Mouse (Mus musculus) Patski (cell line): ENCODE measurements around the gene 1700056E22Rik. TPM values are rescaled to one million over a fixed set of nuclear protein-coding genes. Genes with fewer than 3 reads are reported as not detected.

Source experiments
- ATAC-seq: fragments of 100-300 bp; one replicate; pipeline ENCODE4 v1.8.0; 2021
- CTCF ChIA-PET: fragments of 350-600 bp; sonication (Branson Sonifier 250); formaldehyde crosslinking; loops from one replicate; lab custom pipeline; 2022; ENCODE audit warnings: inconsistent platforms; lab: Charles Lee
- POLR2A ChIA-PET: fragments of 350-600 bp; sonication (Branson Sonifier 250); formaldehyde crosslinking; loops from one replicate; lab custom pipeline; 2022; ENCODE audit warnings: antibody characterized with exemption, inconsistent platforms; lab: Charles Lee
- DNase-seq: peaks from one replicate; pipeline ENCODE4 v3.0.0-alpha.2; 2011; ENCODE audit warnings: low read depth, low spot score
- H3K27me3 ChIP-seq: fragments of 371-371 bp; one replicate; pipeline ENCODE4 v1.5.1; 2021
- CTCF ChIP-seq: fragments of 100-300 bp; IDR thresholded peaks from one replicate; pipeline ENCODE4 v1.5.1; 2021
- in situ Hi-C: fragments of 300-500 bp; cut with MboI; formaldehyde crosslinking; loops from 3 replicates; pipeline ENCODE4 v1.11.1; 2018; ENCODE audit warnings: low pct_unique_long_range_greater_than_20kb, mixed read lengths
- polyA plus RNA-seq: library from polyadenylated mRNA; unstranded; gene quantifications from one replicate; pipeline ENCODE4 v1.2.3, GENCODE M21; 2021

Gene 1700056E22Rik
- polyA plus RNA-seq, 1 experiment from 2014 or later: 3.4 TPM

- no peak for DNase-seq
- in situ Hi-C loops: no loop called here
- no peak for TF ChIP-seq CTCF
- H3K27me3 ChIP-seq: no peaks in the 10 kb centered on the region
- ChIA-PET POLR2A (interaction anchor here (0.9 kb wide), 1 partner anchor 32 kb away, joined by 3 read pairs; the partner anchor contains the start of gene 1700056E22Rik), CTCF (no interaction called here)
- no peak for ATAC-seq
Measured at GRCm38 (mm10) chr1:184065589-184066361, 31.7 kb upstream of the 1700056E22Rik start.

GRCm38 (mm10) chr1:184064306-184064705 lies 30.2 kb upstream of the 1700056E22Rik start:
- DNase-seq (no peak), ATAC-seq (no peak)
- in situ Hi-C loops: no loop called here
- H3K27me3 ChIP-seq: no peaks in the 10 kb centered on the region
- ChIA-PET CTCF (no interaction called here), POLR2A (no interaction called here)
- TF ChIP-seq CTCF: no peak

- DNase-seq (no peak), ATAC-seq (no peak)
- POLR2A ChIA-PET: interaction anchor here (0.9 to 1.0 kb wide), 2 partner anchors 25 to 79 kb away, joined by 3 to 4 read pairs; no protein-coding TSS in a partner anchor
- in situ Hi-C loops: no loop called here
- no peaks in the 10 kb centered on the region for H3K27me3 ChIP-seq
- CTCF ChIA-PET: interaction anchor here (0.6 to 0.9 kb wide), 2 partner anchors 11 to 13 kb away, joined by 3 read pairs; no protein-coding TSS in a partner anchor
- TF ChIP-seq CTCF: no peak
Measured at GRCm38 (mm10) chr1:184061901-184062300, 27.8 kb upstream of the 1700056E22Rik start.

GRCm38 (mm10) chr1:184060828-184061734 lies 27.0 kb upstream of the 1700056E22Rik start:
- ChIA-PET CTCF (interaction anchor here (0.6 to 1.5 kb wide), 4 partner anchors 10 to 17 kb away, joined by 3 to 5 read pairs (median 4); no protein-coding TSS in a partner anchor), POLR2A (interaction anchor here (0.6 to 1.0 kb wide), 2 partner anchors 9 to 80 kb away, joined by 3 read pairs; no protein-coding TSS in a partner anchor)
- no peak for TF ChIP-seq CTCF
- DNase-seq (no peak), ATAC-seq (peak; percentile 5)
- in situ Hi-C loops: no loop called here
- no peaks in the 10 kb centered on the region for H3K27me3 ChIP-seq

- in situ Hi-C loops: no loop called here
- ChIA-PET POLR2A (interaction anchor here (0.6 to 0.7 kb wide), 2 partner anchors 10 to 25 kb away, joined by 3 read pairs; no protein-coding TSS in a partner anchor), CTCF (interaction anchor here (1.0 to 1.5 kb wide), 3 partner anchors 16 to 22 kb away, joined by 3 to 5 read pairs (median 4); no protein-coding TSS in a partner anchor)
- no peak for TF ChIP-seq CTCF
- no peak for DNase-seq
- ATAC-seq: no peak
- no peaks in the 10 kb centered on the region for H3K27me3 ChIP-seq
Measured at GRCm38 (mm10) chr1:184060381-184060780, 26.3 kb upstream of the 1700056E22Rik start.

- POLR2A ChIA-PET: interaction anchor here (0.6 to 0.7 kb wide), 2 partner anchors 10 to 25 kb away, joined by 3 read pairs; no protein-coding TSS in a partner anchor
- no peak for ATAC-seq
Measured at GRCm38 (mm10) chr1:184059814-184060213, 25.7 kb upstream of the 1700056E22Rik start.

GRCm38 (mm10) chr1:184058206-184058605 lies 24.1 kb upstream of the 1700056E22Rik start:
- ChIA-PET CTCF (no interaction called here), POLR2A (no interaction called here)
- no peak for TF ChIP-seq CTCF
- in situ Hi-C loops: no loop called here
- H3K27me3 ChIP-seq: no peaks in the 10 kb centered on the region
- ATAC-seq: no peak
- DNase-seq: no peak

More at GRCm38 (mm10) chr1:184059814-184060213, 25.7 kb upstream of the 1700056E22Rik start:
- CTCF ChIA-PET: interaction anchor here (1.0 to 1.5 kb wide), 4 partner anchors 8 to 23 kb away, joined by 3 to 5 read pairs (median 4); no protein-coding TSS in a partner anchor
- in situ Hi-C loops: no loop called here
- DNase-seq: no peak
- no peaks in the 10 kb centered on the region for H3K27me3 ChIP-seq
- TF ChIP-seq CTCF: no peak

- ChIA-PET CTCF (no interaction called here), POLR2A (interaction anchor here (0.9 to 1.3 kb wide), 2 partner anchors 13 to 20 kb away, joined by 4 to 6 read pairs; no protein-coding TSS in a partner anchor)
- DNase-seq (no peak), ATAC-seq (no peak)
- TF ChIP-seq CTCF: no peak
- H3K27me3 ChIP-seq: no peaks in the 10 kb centered on the region
- in situ Hi-C loops: no loop called here
Measured at GRCm38 (mm10) chr1:184054176-184054575, 20.1 kb upstream of the 1700056E22Rik start.

GRCm38 (mm10) chr1:184053711-184054110 lies 19.6 kb upstream of the 1700056E22Rik start:
- in situ Hi-C loops: no loop called here
- CTCF ChIA-PET: no interaction called here
- TF ChIP-seq CTCF: no peak
- DNase-seq (no peak), ATAC-seq (no peak)
- POLR2A ChIA-PET: interaction anchor here (0.9 to 1.3 kb wide), 2 partner anchors 12 to 20 kb away, joined by 4 to 6 read pairs; no protein-coding TSS in a partner anchor
- H3K27me3 ChIP-seq: no peaks in the 10 kb centered on the region

- DNase-seq (no peak), ATAC-seq (no peak)
- in situ Hi-C loops: no loop called here
- ChIA-PET POLR2A (interaction anchor here (1.3 kb wide), 1 partner anchor 21 kb away, joined by 4 read pairs; no protein-coding TSS in a partner anchor), CTCF (no interaction called here)
- no peaks in the 10 kb centered on the region for H3K27me3 ChIP-seq
- no peak for TF ChIP-seq CTCF
Measured at GRCm38 (mm10) chr1:184053141-184053540, 19.0 kb upstream of the 1700056E22Rik start.
